Mouse (Mus musculus) hindbrain, embryonic 15.5 days (tissue): Measurements from ENCODE around the gene Lrrfip2. TPM values are rescaled to one million over a fixed set of nuclear protein-coding genes. Genes with fewer than 3 reads are reported as not detected.

Source experiments
- ATAC-seq: fragments of 200-750 bp; cut with Nextera tagmentation; 2 replicates; pipeline ENCODE4 v1.8.0; 2017; ENCODE audit warnings: low read depth, moderate number of reproducible peaks, moderate TSS enrichment; ENCODE audit not compliant: low FRiP score
- H3K27ac ChIP-seq: fragments of 300-500 bp; sonication (generic); replicated peaks from 2 replicates; pipeline ENCODE4 v1.5.1; 2015; ENCODE audit warnings: mild to moderate bottlenecking, inconsistent platforms
- H3K27me3 ChIP-seq: fragments of 300-500 bp; sonication (generic); 2 replicates; pipeline ENCODE4 v1.6.1; 2015; ENCODE audit warnings: control low read depth, inconsistent platforms
- H3K36me3 ChIP-seq: fragments of 300-500 bp; sonication (generic); 2 replicates; pipeline ENCODE4 v1.6.1; 2015; ENCODE audit warnings: control low read depth, inconsistent platforms
- H3K4me1 ChIP-seq: fragments of 300-500 bp; sonication (generic); replicated peaks from 2 replicates; pipeline ENCODE4 v1.6.1; 2015; ENCODE audit warnings: control low read depth, inconsistent platforms
- H3K4me2 ChIP-seq: fragments of 300-500 bp; sonication (generic); 2 replicates; pipeline ENCODE4 v1.6.1; 2015; ENCODE audit warnings: moderate library complexity, mild to moderate bottlenecking, inconsistent platforms
- H3K4me3 ChIP-seq: fragments of 300-500 bp; sonication (generic); 2 replicates; pipeline ENCODE4 v1.5.1; 2015; ENCODE audit warnings: mild to moderate bottlenecking, inconsistent platforms
- H3K9ac ChIP-seq: fragments of 300-500 bp; sonication (generic); 2 replicates; pipeline ENCODE4 v1.6.1; 2015; ENCODE audit warnings: inconsistent platforms
- H3K9me3 ChIP-seq: fragments of 300-500 bp; sonication (generic); 2 replicates; pipeline ENCODE4 v1.6.1; 2016; ENCODE audit warnings: control low read depth, inconsistent platforms
- WGBS: fragments of 180-500 bp; shearing (Covaris S2); methylation state at CpG from one replicate; pipeline ENCODE4 v1.1.7; 2015; 5-methylcytosine and 5-hydroxymethylcytosine counted together
- polyA plus RNA-seq: library from polyadenylated mRNA; unstranded; fragments of >200 nt; fragmentation: Nextera tagmentation; extraction: Ambion mirVana; gene quantifications from 2 replicates; pipeline ENCODE4 v1.2.1, GENCODE M21; 2015

The Lrrfip2 gene
- polyA plus RNA-seq, 1 experiment from 2014 or later: 45.9 TPM

GRCm38 (mm10) chr9:111178971-111179370 is 61.6 kb downstream of the Lrrfip2 start:
- Histone ChIP-seq H3K4me1 (peaks cover 6% of the 10 kb centered on the region; the same call in 1 of the 2 replicates), H3K27me3 (no peaks in the 10 kb centered on the region), H3K9me3 (no peaks in the 10 kb centered on the region), H3K27ac (no peak overlapping the region), H3K9ac (no peak overlapping the region), H3K4me2 (no peak overlapping the region), H3K4me3 (no peak overlapping the region), H3K36me3 (no peaks in the 10 kb centered on the region)
- ATAC-seq: no peak
- 82% methylated on average over 5 of the region's 5 CpGs for WGBS

- Histone ChIP-seq H3K9ac (no peak overlapping the region), H3K9me3 (no peaks in the 10 kb centered on the region), H3K36me3 (no peaks in the 10 kb centered on the region), H3K4me3 (no peak overlapping the region), H3K27ac (no peak overlapping the region), H3K27me3 (no peaks in the 10 kb centered on the region), H3K4me2 (no peak overlapping the region), H3K4me1 (peaks cover 17% of the 10 kb centered on the region)
- 68% methylated on average over 3 of the region's 3 CpGs for WGBS
- no peak for ATAC-seq
These were observed 64.8 kb downstream of the Lrrfip2 start for GRCm38 (mm10) chr9:111182176-111182575.

- H3K4me1 ChIP-seq: peaks cover 17% of the 10 kb centered on the region
- ATAC-seq: peak; percentile 72; the same call in 1 of the 2 replicates
- H3K9ac ChIP-seq: no peak overlapping the region
- no peak overlapping the region for H3K27ac ChIP-seq
- peaks cover 10% of the 10 kb centered on the region for H3K36me3 ChIP-seq
- 10% methylated on average over 4 of the region's 4 CpGs for WGBS
- no peaks in the 10 kb centered on the region for H3K27me3 ChIP-seq
- no peak overlapping the region for H3K4me3 ChIP-seq
- H3K4me2 ChIP-seq: no peak overlapping the region
- H3K9me3 ChIP-seq: no peaks in the 10 kb centered on the region
These were observed 67.5 kb downstream of the Lrrfip2 start for GRCm38 (mm10) chr9:111184929-111185328.

DNA sequence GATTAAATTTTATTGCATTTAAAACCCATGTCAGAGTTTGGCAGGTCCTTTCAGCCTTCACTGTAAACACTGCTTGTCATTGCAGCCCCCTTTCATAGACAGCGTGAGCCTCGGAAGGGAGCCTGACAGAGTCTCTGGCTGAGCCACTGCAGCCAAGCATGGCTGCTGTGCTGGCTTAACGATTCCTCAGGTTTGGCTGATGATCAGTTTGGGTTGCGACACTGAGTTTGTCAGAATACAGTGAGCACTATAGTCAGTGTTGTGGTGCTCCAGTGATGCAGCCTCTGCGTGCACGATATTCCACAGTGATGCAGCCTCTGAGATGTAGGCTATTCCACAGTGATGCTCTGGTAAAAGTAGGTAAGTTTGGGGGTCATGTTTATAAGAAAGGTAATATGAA is 69.5 kb downstream of the Lrrfip2 start:
- WGBS: 63% methylated on average over 6 of the region's 6 CpGs
- Histone ChIP-seq H3K27me3 (no peaks in the 10 kb centered on the region), H3K9me3 (no peaks in the 10 kb centered on the region), H3K4me3 (no peak overlapping the region), H3K36me3 (peaks cover 14% of the 10 kb centered on the region), H3K9ac (no peak overlapping the region), H3K27ac (no peak overlapping the region), H3K4me2 (no peak overlapping the region), H3K4me1 (peaks cover 17% of the 10 kb centered on the region)
- ATAC-seq: no peak

DNA sequence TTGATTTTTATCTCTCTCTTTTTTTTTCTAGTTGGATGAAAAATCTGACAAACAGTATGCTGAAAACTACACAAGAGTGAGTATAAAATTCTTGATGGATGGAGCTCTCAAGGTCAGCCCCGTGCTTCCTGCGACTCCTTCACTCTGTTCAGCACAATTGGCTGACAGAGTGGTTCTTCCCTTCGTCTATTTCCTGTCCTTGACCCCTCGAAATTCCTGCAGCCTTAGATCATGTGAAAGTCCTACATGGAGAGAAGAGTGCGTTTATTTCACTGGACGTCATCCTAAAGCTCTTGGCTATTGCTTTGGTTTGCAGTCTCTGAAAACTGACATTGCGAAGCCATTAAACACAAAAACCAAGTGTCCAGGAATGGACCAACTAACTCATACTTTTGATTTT is 71.3 kb downstream of the Lrrfip2 start:
- H3K27me3 ChIP-seq: no peaks in the 10 kb centered on the region
- H3K4me1 ChIP-seq: peaks cover 11% of the 10 kb centered on the region
- ATAC-seq: no peak
- no peak overlapping the region for H3K9ac ChIP-seq
- no peaks in the 10 kb centered on the region for H3K9me3 ChIP-seq
- 90% methylated on average over 7 of the region's 7 CpGs for WGBS
- peaks cover 14% of the 10 kb centered on the region for H3K36me3 ChIP-seq
- H3K4me3 ChIP-seq: no peak overlapping the region
- H3K27ac ChIP-seq: no peak overlapping the region
- no peak overlapping the region for H3K4me2 ChIP-seq

DNA sequence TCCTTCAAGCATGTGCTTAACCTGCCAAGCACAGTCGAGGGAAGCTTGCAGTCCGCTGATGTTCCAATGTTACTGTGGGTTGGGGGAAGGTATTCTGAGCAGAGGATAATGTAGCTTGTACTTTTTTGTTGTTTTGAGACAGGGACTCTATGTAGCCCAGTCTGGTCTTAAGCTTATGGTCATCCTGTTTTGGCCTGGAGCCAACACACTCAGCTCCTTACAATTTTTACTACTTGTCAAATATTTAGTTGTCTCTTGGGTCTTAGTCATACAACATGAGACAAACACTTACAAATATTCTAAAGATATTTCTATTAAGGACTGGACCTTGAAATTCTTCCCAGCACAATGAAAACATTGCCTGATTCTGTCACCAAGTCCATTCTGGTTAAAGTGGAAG is 75.8 kb downstream of the Lrrfip2 start:
- peaks cover 14% of the 10 kb centered on the region for H3K36me3 ChIP-seq
- no peaks in the 10 kb centered on the region for H3K9me3 ChIP-seq
- H3K27ac ChIP-seq: no peak overlapping the region
- no peaks in the 10 kb centered on the region for H3K27me3 ChIP-seq
- no peak overlapping the region for H3K4me3 ChIP-seq
- no peak overlapping the region for H3K4me2 ChIP-seq
- WGBS: 100% methylated on average over 2 of the region's 2 CpGs
- no peak for ATAC-seq
- no peak overlapping the region for H3K9ac ChIP-seq
- no peaks in the 10 kb centered on the region for H3K4me1 ChIP-seq

DNA sequence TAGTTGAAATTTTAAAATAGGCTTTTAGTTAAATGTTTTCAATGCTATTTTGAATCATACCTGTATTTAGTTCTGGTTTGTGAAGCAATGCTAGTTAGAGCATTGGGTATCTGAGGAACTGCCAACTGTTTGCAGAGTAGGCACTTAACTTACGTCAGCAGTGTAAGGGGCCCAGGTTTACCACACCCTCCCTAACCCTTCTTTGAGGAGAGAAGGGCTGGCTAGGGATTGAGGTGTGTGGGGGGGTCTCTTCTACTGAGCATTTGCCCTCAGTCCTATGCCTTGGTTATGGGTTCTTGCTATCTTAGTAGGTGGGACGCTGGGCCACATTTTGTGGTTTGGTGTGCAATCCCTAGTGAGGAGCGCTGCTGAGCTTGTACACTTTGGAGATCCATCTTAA is 79.7 kb downstream of the Lrrfip2 start:
- Histone ChIP-seq H3K36me3 (peaks cover 11% of the 10 kb centered on the region; the same call in 1 of the 2 replicates), H3K4me1 (no peaks in the 10 kb centered on the region), H3K9me3 (no peaks in the 10 kb centered on the region), H3K27me3 (no peaks in the 10 kb centered on the region), H3K27ac (no peak overlapping the region), H3K4me3 (no peak overlapping the region), H3K9ac (no peak overlapping the region), H3K4me2 (no peak overlapping the region)
- ATAC-seq: no peak
- 96% methylated on average over 3 of the region's 3 CpGs for WGBS

DNA sequence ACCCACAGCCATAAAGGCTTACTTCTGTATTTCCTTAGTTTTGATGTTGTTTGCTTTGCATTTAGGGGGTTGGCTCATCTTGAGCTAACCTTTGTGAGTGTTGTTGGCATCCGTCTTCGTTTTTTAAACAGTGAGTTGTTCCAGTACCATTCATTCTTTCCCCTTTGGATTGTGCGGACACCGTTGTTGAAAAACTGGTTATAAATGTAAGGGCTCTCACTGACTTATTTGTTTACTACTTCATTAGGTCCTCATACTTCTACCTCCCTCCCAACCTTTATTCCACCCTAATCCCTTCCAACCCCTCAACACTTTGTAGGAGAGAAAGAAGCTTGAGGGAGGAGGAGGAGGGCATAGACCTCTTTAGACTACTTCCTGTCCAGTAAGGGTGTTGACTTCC is 80.3 kb downstream of the Lrrfip2 start:
- Histone ChIP-seq H3K9ac (no peak overlapping the region), H3K4me2 (no peak overlapping the region), H3K27me3 (no peaks in the 10 kb centered on the region), H3K9me3 (no peaks in the 10 kb centered on the region), H3K4me1 (no peaks in the 10 kb centered on the region), H3K4me3 (no peak overlapping the region), H3K27ac (no peak overlapping the region), H3K36me3 (peaks cover 11% of the 10 kb centered on the region; the same call in 1 of the 2 replicates)
- WGBS: 97% methylated on average over 4 of the region's 4 CpGs
- no peak for ATAC-seq

DNA sequence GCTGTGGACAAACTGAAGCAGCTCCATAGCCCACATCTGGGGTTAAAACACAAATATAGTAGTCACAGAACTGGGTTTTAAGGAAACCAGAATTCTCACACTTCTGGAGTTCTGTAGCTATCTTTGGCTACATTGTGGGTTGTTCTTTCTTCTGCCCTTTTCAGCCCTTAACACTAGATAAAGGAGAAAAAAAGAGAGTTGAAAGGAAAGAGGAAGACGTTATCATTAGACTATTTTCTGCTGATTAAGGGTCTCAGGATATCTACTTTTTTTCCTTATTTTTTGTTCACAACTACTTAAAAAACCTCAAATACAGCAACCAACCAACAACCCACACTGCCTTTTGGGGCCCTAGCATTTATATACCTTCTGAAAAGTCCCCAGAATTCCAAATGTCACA is 80.9 kb downstream of the Lrrfip2 start:
- WGBS: 96% methylated on average over 1 of the region's 1 CpGs
- Histone ChIP-seq H3K27ac (no peak overlapping the region), H3K36me3 (peaks cover 11% of the 10 kb centered on the region; the same call in 1 of the 2 replicates), H3K27me3 (no peaks in the 10 kb centered on the region), H3K4me3 (no peak overlapping the region), H3K9ac (no peak overlapping the region), H3K9me3 (no peaks in the 10 kb centered on the region), H3K4me1 (no peaks in the 10 kb centered on the region), H3K4me2 (no peak overlapping the region)
- no peak for ATAC-seq

DNA sequence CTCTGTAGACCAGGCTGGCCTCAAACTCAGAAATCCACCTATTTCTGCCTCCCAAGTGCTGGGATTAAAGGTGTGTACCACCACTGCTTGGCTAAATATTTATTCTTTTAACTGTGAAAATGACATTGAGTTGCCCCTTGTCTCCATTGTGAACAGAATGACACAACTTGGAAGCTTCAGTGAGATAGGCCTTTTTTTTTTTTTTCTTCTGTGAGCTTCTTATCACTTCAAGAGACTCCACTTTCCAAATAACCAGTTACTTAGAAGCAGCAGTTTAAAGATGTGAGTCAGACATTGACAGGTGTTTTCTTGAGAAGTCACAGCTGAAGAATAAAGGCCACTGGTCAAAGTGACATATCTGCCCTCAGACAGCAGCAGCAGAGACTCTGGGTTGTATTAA is 82.8 kb downstream of the Lrrfip2 start:
- Histone ChIP-seq H3K4me2 (no peak overlapping the region), H3K36me3 (peaks cover 11% of the 10 kb centered on the region; the same call in 1 of the 2 replicates), H3K9ac (no peak overlapping the region), H3K27ac (no peak overlapping the region), H3K4me1 (no peaks in the 10 kb centered on the region), H3K4me3 (no peak overlapping the region), H3K9me3 (no peaks in the 10 kb centered on the region), H3K27me3 (no peaks in the 10 kb centered on the region)
- no peak for ATAC-seq

GRCm38 (mm10) chr9:111204601-111205375 is 87.4 kb downstream of the Lrrfip2 start:
- peaks cover 20% of the 10 kb centered on the region; the same call in 1 of the 2 replicates for H3K36me3 ChIP-seq
- no peak overlapping the region for H3K4me3 ChIP-seq
- H3K4me1 ChIP-seq: no peaks in the 10 kb centered on the region
- H3K9ac ChIP-seq: no peak overlapping the region
- no peaks in the 10 kb centered on the region for H3K27me3 ChIP-seq
- no peak for ATAC-seq
- H3K27ac ChIP-seq: no peak overlapping the region
- H3K9me3 ChIP-seq: no peaks in the 10 kb centered on the region
- WGBS: 81% methylated on average over 9 of the region's 9 CpGs
- no peak overlapping the region for H3K4me2 ChIP-seq

- no peak for ATAC-seq
- 47% methylated on average over 3 of the region's 3 CpGs for WGBS
- no peak overlapping the region for H3K4me3 ChIP-seq
- H3K27me3 ChIP-seq: no peaks in the 10 kb centered on the region
- H3K9me3 ChIP-seq: no peaks in the 10 kb centered on the region
- H3K4me1 ChIP-seq: no peaks in the 10 kb centered on the region
- H3K36me3 ChIP-seq: peaks cover 11% of the 10 kb centered on the region; the same call in 1 of the 2 replicates
- H3K4me2 ChIP-seq: no peak overlapping the region
- no peak overlapping the region for H3K9ac ChIP-seq
- H3K27ac ChIP-seq: no peak overlapping the region
These were observed 90.3 kb downstream of the Lrrfip2 start for GRCm38 (mm10) chr9:111207683-111208082.

DNA sequence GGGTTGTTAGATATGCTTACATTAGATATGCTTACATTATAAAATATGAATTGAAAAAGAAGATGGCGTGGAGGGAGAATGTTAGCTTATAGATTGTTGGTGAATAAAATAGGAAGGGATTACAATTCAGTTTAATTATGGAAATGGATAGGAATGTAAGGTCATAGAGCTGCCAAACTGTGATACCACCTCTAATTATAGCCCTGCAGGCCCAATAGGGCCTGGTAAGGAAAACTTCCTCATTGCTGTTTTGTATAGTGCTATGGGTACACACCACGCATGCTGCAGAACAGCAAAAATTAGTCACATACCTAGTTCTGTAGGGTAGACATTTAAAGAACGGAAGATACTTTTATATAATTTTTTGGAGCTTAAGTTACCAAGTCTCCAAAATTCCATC is 90.8 kb downstream of the Lrrfip2 start:
- no peak for ATAC-seq
- no peak overlapping the region for H3K27ac ChIP-seq
- peaks cover 11% of the 10 kb centered on the region; the same call in 1 of the 2 replicates for H3K36me3 ChIP-seq
- no peak overlapping the region for H3K4me2 ChIP-seq
- no peak overlapping the region for H3K9ac ChIP-seq
- 97% methylated on average over 3 of the region's 3 CpGs for WGBS
- H3K27me3 ChIP-seq: no peaks in the 10 kb centered on the region
- H3K4me3 ChIP-seq: no peak overlapping the region
- H3K4me1 ChIP-seq: no peaks in the 10 kb centered on the region
- H3K9me3 ChIP-seq: no peaks in the 10 kb centered on the region
